In genomic region chr13:108043431-108044221, GRCm38 (mm10) we compare ENCODE assay signal across 7 mouse cellular contexts. TPM values are rescaled to one million over a fixed set of nuclear protein-coding genes. Genes with fewer than 3 reads are reported as not detected.
DNase-seq lines count a peak whose midpoint lies in the region; ATAC-seq and TF ChIP-seq lines count a peak whose summit lies in the region.

No protein-coding gene starts in this region.

- H3K4me3 ChIP-seq in G1E (ENCODE audit: low read depth, low read length), result peak overlapping the region; percentile 93
- peak overlapping the region; percentile 100 for H3K4me3 ChIP-seq in heart, embryonic 15.5 days
- H3K4me3 ChIP-seq in kidney, postnatal 0 days (replicated peaks; ENCODE audit: low read depth, low read length), result peak overlapping the region; percentile 95
- peak overlapping the region; percentile 58 for H3K4me3 ChIP-seq in stomach, postnatal 0 days (ENCODE audit: low read depth, low read length)

- no peak for ATAC-seq in G1E (ENCODE audit: extremely low read depth, insufficient number of reproducible peaks, low FRiP score, poor library complexity, severe bottlenecking)
- peak; percentile 41 for ATAC-seq in heart, embryonic 15.5 days (replicated peaks; ENCODE audit: insufficient number of reproducible peaks, insufficient read depth, low FRiP score, low read depth)
- peak; percentile 65 for ATAC-seq in kidney, postnatal 0 days (replicated peaks; ENCODE audit: low FRiP score, low read depth)
- peak; percentile 43 for ATAC-seq in stomach, postnatal 0 days (ENCODE audit: low FRiP score, low TSS enrichment)

- no peaks in the 10 kb centered on the region for H3K27me3 ChIP-seq in G1E (ENCODE audit: insufficient read depth, low read length)
- 0 out of 2 replicates have a peak, but pooled peaks cover 3% of the 10 kb centered on the region for H3K27me3 ChIP-seq in heart, embryonic 15.5 days
- no peaks in the 10 kb centered on the region for H3K27me3 ChIP-seq in kidney, postnatal 0 days (ENCODE audit: insufficient read depth, low read length)
- no peaks in the 10 kb centered on the region for H3K27me3 ChIP-seq in stomach, postnatal 0 days (ENCODE audit: control insufficient read depth, insufficient read depth, low read length)

- H3K36me3 ChIP-seq in G1E (replicated peaks), result peaks cover 31% of the 10 kb centered on the region
- peaks cover 8% of the 10 kb centered on the region for H3K36me3 ChIP-seq in heart, embryonic 15.5 days
- no peaks in the 10 kb centered on the region for H3K36me3 ChIP-seq in kidney, postnatal 0 days (ENCODE audit: insufficient read depth, low read length)
- H3K36me3 ChIP-seq in stomach, postnatal 0 days (ENCODE audit: control insufficient read depth, insufficient read depth, low read length), result no peaks in the 10 kb centered on the region

- H3K9ac ChIP-seq in heart, embryonic 15.5 days, result peak overlapping the region; percentile 99
- peak overlapping the region; percentile 97 for H3K9ac ChIP-seq in kidney, postnatal 0 days (ENCODE audit: low read depth, low read length)
- H3K9ac ChIP-seq in stomach, postnatal 0 days (ENCODE audit: low read length), result peak overlapping the region; percentile 69

- H3K27ac ChIP-seq in heart, embryonic 15.5 days, result peak overlapping the region; percentile 98
- peak overlapping the region; percentile 99 for H3K27ac ChIP-seq in kidney, postnatal 0 days
- H3K27ac ChIP-seq in stomach, postnatal 0 days (replicated peaks), result peak overlapping the region; percentile 97

- peaks cover 46% of the 10 kb centered on the region for H3K4me1 ChIP-seq in G1E (ENCODE audit: insufficient read depth, low read depth, low read length)
- H3K4me1 ChIP-seq in heart, embryonic 15.5 days (replicated peaks), result peaks cover 23% of the 10 kb centered on the region
- H3K4me1 ChIP-seq in kidney, postnatal 0 days (replicated peaks; ENCODE audit: insufficient read depth, low read length), result peaks cover 19% of the 10 kb centered on the region; the same call in 1 of the 2 replicates
- 0 out of 2 replicates have a peak, but pooled peaks cover 5% of the 10 kb centered on the region for H3K4me1 ChIP-seq in stomach, postnatal 0 days (replicated peaks; ENCODE audit: control insufficient read depth, insufficient read depth)

- peak overlapping the region; percentile 84 for H3K4me2 ChIP-seq in heart, embryonic 15.5 days
- peak overlapping the region; percentile 90 for H3K4me2 ChIP-seq in kidney, postnatal 0 days (ENCODE audit: low read length)
- peak overlapping the region; percentile 65 for H3K4me2 ChIP-seq in stomach, postnatal 0 days (replicated peaks; ENCODE audit: low read depth)

- no peaks in the 10 kb centered on the region for H3K9me3 ChIP-seq in G1E (replicated peaks)
- no peaks in the 10 kb centered on the region for H3K9me3 ChIP-seq in heart, embryonic 15.5 days (replicated peaks)
- no peaks in the 10 kb centered on the region for H3K9me3 ChIP-seq in kidney, postnatal 0 days (replicated peaks; ENCODE audit: low read length)
- no peaks in the 10 kb centered on the region for H3K9me3 ChIP-seq in stomach, postnatal 0 days (ENCODE audit: control insufficient read depth, low read length)

- 5% methylated on average over 23 of the region's 23 CpGs for WGBS in heart, embryonic 15.5 days
- 1% methylated on average over 23 of the region's 23 CpGs for WGBS in kidney, postnatal 0 days
- WGBS in stomach, postnatal 0 days, result 1% methylated on average over 23 of the region's 23 CpGs

- TF ChIP-seq EP300 in stomach, postnatal 0 days (optimal IDR thresholded peaks at IDR 0.05), result peak; percentile 66

- DNase-seq in A20 (ENCODE audit: low read depth, low spot score) (peak; percentile 64), G1E (ENCODE audit: low spot score) (peak; percentile 10)
- DNase-seq in embryo, embryonic 10.5 days (ENCODE audit: low spot score), result peak; percentile 64
- peak; percentile 83 for DNase-seq in kidney, postnatal 0 days (ENCODE audit: low spot score)
- DNase-seq in lung, postnatal 10 days, result peak; percentile 59
- DNase-seq in stomach, postnatal 0 days (ENCODE audit: low spot score), result peak; percentile 54

- TF ChIP-seq CTCF in G1E (IDR thresholded peaks at IDR 0.05; ENCODE audit: low read depth, low read length), result no peak
- TF ChIP-seq CTCF in kidney, postnatal 0 days (IDR thresholded peaks at IDR 0.05; ENCODE audit: low read depth), result peak; percentile 24; the same call in 1 of the 2 replicates
- peak; percentile 30; the same call in 1 of the 2 replicates for TF ChIP-seq CTCF in stomach, postnatal 0 days (IDR thresholded peaks at IDR 0.05; ENCODE audit: low read depth)

RNA-seq across cellular contexts. Expression of gene Smim15, which starts 0.6 kb away (rescaled TPM):
- total RNA-seq in G1E (2014; fragmentation: Nextera tagmentation) (82.3 and 82.9 TPM in 2 replicates), G1E (2017) (140 and 191 TPM in 2 replicates)
- polyA plus RNA-seq in G1E (2012), result 6.5 and 8.3 TPM in 2 replicates
- polyA plus RNA-seq in heart, embryonic 15.5 days (2015; fragmentation: Nextera tagmentation; extraction: Ambion mirVana), result 28.7 and 30.9 TPM in 2 replicates
- polyA plus RNA-seq in kidney, postnatal 0 days (2015; fragmentation: Nextera tagmentation; extraction: Ambion mirVana), result 90.2 and 95.4 TPM in 2 replicates
- 46.5 and 49.2 TPM in 2 replicates for polyA plus RNA-seq in stomach, postnatal 0 days (2015; fragmentation: Nextera tagmentation; extraction: Ambion mirVana)

Comparison
In these comparisons a context has a peak if more than half of its experiments do, and no peak if none do; other contexts are left out.
1. DNase-seq: peak in every context shown above with its lines; median percentile 83 in kidney, postnatal 0 days; 64 in A20; 64 in embryo, embryonic 10.5 days; 59 in lung, postnatal 10 days; 54 in stomach, postnatal 0 days; 10 in G1E.